Mouse (Mus musculus) embryo, embryonic 11 days (tissue): ENCODE results near the gene Strn3.
"Not testable (repeated sequence)": the region's sequence is repeated elsewhere in the genome, so short reads cannot be mapped to it uniquely, and the experiment has no call there.

Experiments used
- DNase-seq: peaks from one replicate; pipeline ENCODE4 v3.0.0-alpha.2; 2015

Gene Strn3

DNA sequence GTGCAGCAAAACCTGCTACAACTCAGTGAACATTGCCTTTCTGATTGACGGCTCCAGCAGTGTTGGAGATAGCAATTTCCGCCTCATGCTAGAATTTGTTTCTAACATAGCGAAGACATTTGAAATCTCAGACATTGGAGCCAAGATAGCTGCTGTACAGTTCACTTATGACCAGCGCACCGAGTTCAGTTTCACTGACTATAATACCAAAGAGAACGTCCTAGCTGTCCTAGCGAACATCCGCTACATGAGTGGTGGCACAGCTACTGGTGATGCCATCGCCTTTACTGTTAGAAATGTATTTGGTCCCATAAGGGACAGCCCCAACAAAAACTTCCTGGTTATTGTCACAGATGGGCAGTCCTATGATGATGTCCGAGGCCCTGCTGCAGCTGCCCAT, 88.4 kb downstream of the Strn3 start:
- no peak for DNase-seq

GRCm38 (mm10) chr12:51594030-51594470, 97.6 kb downstream of the Strn3 start:
- DNase-seq: peak; percentile 42

DNA sequence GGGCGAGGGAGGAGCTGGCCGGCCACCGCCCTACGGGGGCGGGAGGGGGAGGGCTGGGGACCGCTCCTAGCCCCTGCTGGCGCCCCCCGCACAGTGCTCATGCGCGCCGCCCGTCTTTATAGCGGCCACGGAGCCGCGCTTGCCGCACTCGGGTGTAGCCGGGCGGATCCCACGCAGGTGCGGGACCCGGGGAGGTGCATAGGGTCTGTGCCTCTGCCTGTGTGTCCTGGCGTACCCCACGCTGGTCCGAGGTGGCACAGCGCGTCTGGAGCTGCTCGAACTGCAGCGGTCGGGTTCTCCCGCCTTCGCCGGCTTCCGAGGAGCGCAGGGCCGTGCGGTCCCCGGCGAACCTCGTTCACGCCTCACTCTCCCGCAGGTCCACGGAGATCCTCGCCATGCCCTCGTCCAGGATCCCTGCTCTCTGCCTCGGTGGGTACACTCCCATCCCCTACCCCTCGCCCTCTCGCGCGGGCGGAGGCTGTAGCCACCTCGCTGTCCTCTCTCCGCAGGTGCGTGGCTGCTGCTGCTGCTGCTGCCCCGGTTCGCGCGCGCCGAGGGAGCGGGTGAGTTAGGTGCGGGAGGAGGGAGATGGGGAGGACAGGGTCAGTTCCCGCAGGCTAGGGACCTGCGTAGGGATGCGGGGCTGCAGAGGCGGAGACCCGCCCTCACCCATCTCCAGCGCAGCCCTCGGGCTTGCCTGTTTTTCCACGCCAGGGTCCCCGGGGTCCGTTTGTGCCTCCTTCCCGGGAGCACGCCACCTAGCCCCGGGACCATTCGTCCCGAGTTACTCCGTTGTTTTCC, 98.3 kb downstream of the Strn3 start, which contains the start of gene Coch:
TSS of gene Coch (plus strand) at position 113 of the 801 bp plus-strand sequence.
- DNase-seq: peak; percentile 63

GRCm38 (mm10) chr12:51592888-51593228, 98.8 kb downstream of the Strn3 start:
- DNase-seq: peak; percentile 61

DNA sequence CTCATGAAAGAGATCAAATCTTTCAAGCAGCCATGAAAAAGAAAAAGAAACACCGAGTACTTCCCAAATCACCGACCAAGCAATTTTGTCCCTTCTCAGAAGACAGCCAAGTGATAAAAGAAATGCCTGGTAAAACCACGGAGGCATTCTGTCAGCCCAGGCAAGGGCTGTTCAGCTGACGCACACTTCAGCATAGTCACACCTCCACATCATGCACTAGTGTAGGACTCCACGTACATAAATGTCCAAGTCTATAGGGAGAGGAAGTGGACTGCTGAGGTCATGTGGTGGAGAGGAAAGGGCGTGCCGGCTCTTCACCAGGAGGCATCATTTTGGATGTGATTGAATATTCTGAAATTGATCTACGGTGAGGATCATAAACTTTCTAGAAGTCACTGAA, 99.8 kb downstream of the Strn3 start:
- DNase-seq: no peak

DNA sequence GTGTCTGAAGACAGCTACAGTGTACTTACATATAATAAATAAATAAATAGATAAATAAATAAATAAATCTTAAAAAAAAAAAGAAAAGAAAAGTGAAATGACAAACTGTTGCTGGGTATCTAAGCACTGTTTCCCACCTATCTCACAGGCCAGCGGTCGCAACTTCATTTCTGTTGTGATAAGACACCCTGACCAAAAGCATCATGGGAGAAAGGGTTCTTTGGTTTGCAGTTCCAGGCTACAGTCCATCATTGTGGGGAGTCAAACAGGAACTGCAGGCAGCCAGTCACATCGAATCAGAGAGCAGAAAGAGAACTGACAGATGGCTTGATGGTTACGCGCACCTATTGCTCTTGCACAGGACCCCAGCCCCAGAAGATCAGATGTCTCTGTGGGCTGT, 102.4 kb downstream of the Strn3 start:
- no peak for DNase-seq

DNA sequence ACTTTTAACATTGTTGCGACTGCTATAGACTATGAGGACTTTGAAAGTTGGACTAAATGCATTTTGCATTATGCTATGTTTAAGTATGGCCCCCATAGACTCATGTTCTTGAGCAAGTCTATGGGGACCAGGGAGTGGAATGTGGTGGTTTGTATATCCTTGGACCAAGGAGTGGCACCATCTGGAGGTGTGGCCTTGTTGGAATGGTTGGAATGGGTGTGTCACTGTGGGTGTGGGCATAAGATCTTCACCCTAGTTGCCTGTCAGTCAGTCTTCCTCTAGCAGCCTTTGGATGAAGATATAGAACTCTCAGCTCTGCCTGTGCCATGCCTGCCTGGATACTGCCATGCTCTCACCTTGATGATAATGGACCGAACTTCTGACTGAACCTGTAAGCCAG, 113.9 kb downstream of the Strn3 start:
- DNase-seq: not testable (repeated sequence)

DNA sequence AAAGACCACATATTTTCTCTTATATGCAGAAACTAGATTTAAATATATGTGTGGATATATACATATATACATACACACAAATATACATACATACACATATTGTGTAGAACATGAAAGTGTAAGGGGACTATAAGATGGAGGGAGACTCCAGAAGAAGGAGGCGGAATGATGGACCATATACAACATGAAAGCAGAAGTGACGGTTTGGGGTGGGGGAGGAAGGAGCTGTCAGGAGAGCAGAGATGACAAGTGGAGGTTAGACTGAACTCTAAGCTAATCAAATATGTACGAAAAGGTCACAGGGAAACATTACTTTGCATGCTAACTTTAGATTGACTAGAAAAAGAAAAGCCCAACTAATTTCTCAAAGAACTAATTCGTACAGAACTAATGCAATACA, 119.0 kb downstream of the Strn3 start:
- DNase-seq: no peak

DNA sequence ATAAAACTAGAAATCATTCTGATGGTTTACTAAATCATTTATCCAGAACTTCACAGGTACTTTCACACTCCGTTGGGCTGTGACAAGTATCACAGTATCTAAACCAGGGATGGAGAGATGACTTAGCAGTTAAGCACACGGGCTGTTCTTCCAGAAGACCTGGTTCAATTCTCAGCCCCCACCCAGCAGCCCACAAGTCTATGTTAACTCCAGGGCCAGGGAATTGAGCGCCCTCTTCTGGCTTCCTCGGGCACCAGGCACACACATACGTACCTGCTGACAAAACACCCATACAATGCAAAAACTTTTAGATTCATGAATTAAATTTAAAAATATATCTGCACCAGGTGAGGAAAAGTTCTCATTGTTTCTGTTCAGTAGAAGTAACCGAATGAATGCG, 121.8 kb downstream of the Strn3 start:
- DNase-seq: no peak

GRCm38 (mm10) chr12:51569472-51569871, 122.2 kb downstream of the Strn3 start:
- no peak for DNase-seq

DNA sequence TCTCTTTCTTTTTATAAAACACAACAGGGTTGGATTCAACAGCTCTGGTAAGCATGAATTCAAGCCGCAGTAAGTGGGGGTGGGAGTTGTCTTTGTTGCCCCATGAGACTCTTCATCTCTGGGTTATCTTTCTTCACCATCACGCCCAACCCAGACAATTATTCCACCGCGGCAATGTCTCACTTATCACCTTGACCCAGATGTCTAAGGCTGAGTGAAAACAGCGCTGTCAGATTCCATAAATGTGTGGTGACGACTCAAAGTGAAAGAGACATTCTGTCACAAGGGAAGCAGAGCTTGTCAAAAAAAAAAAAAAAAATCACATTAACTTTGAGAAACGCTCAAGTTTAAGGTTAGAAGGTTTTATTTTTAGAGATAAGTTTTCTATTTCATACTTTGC, 124.5 kb downstream of the Strn3 start:
- peak; percentile 8 for DNase-seq

DNA sequence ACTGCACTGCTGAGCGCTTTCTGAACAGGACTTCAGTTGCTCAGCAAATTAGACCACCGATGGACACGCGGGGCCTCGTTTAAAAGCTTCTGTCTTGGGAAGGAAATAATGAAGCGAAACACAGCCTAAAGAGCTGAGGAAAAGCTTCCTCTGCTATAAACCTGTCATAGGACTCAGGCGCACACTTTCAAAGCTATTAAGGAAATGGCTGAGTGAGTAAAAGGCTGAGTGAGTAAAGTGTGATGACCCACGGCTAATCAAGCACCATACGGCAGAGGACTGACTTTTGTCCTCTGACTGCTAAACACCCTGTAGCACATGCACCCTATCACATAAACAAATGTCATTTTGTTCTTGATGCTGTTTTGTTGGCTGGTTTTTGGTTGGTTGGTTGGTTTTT, 130.3 kb downstream of the Strn3 start:
- DNase-seq: no peak
